Mouse (Mus musculus) 3T3-L1 (cell line): ENCODE results near the gene Fez1.

Experiments used
- DNase-seq: peaks from one replicate; pipeline ENCODE4 v3.0.0-alpha.2; 2015; ENCODE audit warnings: low read depth, low spot score

The Fez1 gene

GRCm38 (mm10) chr9:36833043-36833881, 11.6 kb downstream of the Fez1 start:
- DNase-seq: no peak

GRCm38 (mm10) chr9:36833914-36834313, 12.2 kb downstream of the Fez1 start:
- DNase-seq: no peak

- DNase-seq: no peak
Observed at GRCm38 (mm10) chr9:36846346-36846745, 24.7 kb downstream of the Fez1 start.

GRCm38 (mm10) chr9:36848661-36849060, 27.0 kb downstream of the Fez1 start:
- DNase-seq: peak; percentile 64

- no peak for DNase-seq
Observed at GRCm38 (mm10) chr9:36850091-36850490, 28.4 kb downstream of the Fez1 start.

- DNase-seq: no peak
Observed at GRCm38 (mm10) chr9:36852175-36852574, 30.5 kb downstream of the Fez1 start.

- no peak for DNase-seq
Observed at GRCm38 (mm10) chr9:36856351-36856750, 34.7 kb downstream of the Fez1 start.

- DNase-seq: no peak
Observed at GRCm38 (mm10) chr9:36857476-36858117, 35.9 kb downstream of the Fez1 start.

- no peak for DNase-seq
Observed at GRCm38 (mm10) chr9:36858677-36859076, 37.0 kb downstream of the Fez1 start.

- no peak for DNase-seq
Observed at GRCm38 (mm10) chr9:36862576-36862975, 40.9 kb downstream of the Fez1 start.

GRCm38 (mm10) chr9:36863694-36864093, 42.0 kb downstream of the Fez1 start:
- DNase-seq: no peak

GRCm38 (mm10) chr9:36864862-36865813, 43.5 kb downstream of the Fez1 start:
- DNase-seq: peak; percentile 59

GRCm38 (mm10) chr9:36868662-36869061, 47.0 kb downstream of the Fez1 start:
- no peak for DNase-seq

GRCm38 (mm10) chr9:36870263-36870662, 48.6 kb downstream of the Fez1 start:
- peak; percentile 85 for DNase-seq

GRCm38 (mm10) chr9:36873796-36874195, 52.1 kb downstream of the Fez1 start:
- no peak for DNase-seq

GRCm38 (mm10) chr9:36876313-36876712, 54.6 kb downstream of the Fez1 start:
- no peak for DNase-seq

- no peak for DNase-seq
Observed at GRCm38 (mm10) chr9:36876787-36877186, 55.1 kb downstream of the Fez1 start.

- DNase-seq: no peak
Observed at GRCm38 (mm10) chr9:36881615-36882014, 60.0 kb downstream of the Fez1 start.

- no peak for DNase-seq
Observed at GRCm38 (mm10) chr9:36882034-36882745, 60.5 kb downstream of the Fez1 start.

- no peak for DNase-seq
Observed at GRCm38 (mm10) chr9:36883569-36883968, 61.9 kb downstream of the Fez1 start.

- peak; percentile 61 for DNase-seq
Observed at GRCm38 (mm10) chr9:36885237-36885636, 63.6 kb downstream of the Fez1 start.
